8 mouse cellular contexts compared by ENCODE assay signal in the genomic region with DNA sequence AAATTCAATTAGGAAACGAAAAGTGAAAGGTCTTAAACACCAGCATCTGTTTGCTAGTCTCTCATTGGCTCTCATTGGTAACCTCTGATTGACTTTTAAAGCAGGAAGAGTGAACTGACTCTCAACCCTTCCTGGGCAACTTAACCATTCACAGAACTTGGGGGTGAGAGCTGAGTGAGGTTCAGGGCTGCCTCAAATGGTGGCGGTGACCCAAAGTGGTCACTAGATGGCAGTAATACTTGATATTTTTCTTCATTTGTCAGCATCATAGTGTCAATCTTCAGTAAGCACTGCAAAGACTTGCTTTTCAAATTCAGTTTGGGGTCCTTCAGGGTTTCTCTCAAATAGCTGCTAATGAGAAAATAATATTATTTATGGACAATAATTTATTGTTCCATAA.
DNase-seq lines count a peak whose midpoint lies in the region; ATAC-seq and TF ChIP-seq lines count a peak whose summit lies in the region.
"Not testable (repeated sequence)": the region's sequence is repeated elsewhere in the genome, so short reads cannot be mapped to it uniquely, and the experiment has no call there.

No protein-coding gene starts in this region.

- TF ChIP-seq CTCF in cerebellum, adult 2 months (IDR thresholded peaks at IDR 0.05; ENCODE audit: borderline replicate concordance, insufficient read depth, low read depth, low read length) = peak; percentile 30; the same call in 1 of the 2 replicates
- TF ChIP-seq CTCF in layer of hippocampus, adult 2 months (conservative IDR thresholded peaks at IDR 0.05) = peak; percentile 74
- TF ChIP-seq CTCF in lung, postnatal 0 days (IDR thresholded peaks at IDR 0.05) = peak; percentile 42

- ATAC-seq in frontal cortex, adult (ENCODE audit: low TSS enrichment) = peak; percentile 57; the same call in 1 of the 2 replicates
- ATAC-seq in lung, postnatal 0 days = not testable (repeated sequence)

- not testable (repeated sequence) for H3K4me3 ChIP-seq in cerebellum, adult 2 months (replicated peaks; ENCODE audit: insufficient read depth, low read depth, low read length); layer of hippocampus, adult 2 months; lung, postnatal 0 days (ENCODE audit: low read depth, low read length)

- 23% methylated on average over 2 of the region's 2 CpGs for WGBS in cerebellum, adult 2 months
- WGBS in lung, postnatal 0 days = 19% methylated on average over 2 of the region's 2 CpGs

- not testable (repeated sequence) for H3K27me3 ChIP-seq in cerebellum, adult 2 months (ENCODE audit: control insufficient read depth, insufficient read depth, low read length); lung, postnatal 0 days (replicated peaks; ENCODE audit: insufficient read depth, low read length)

- not testable (repeated sequence) for H3K9me3 ChIP-seq in lung, postnatal 0 days (ENCODE audit: low read length)

- not testable (repeated sequence) for TF ChIP-seq EP300 in lung, postnatal 0 days (IDR thresholded peaks at IDR 0.05)

- H3K4me2 ChIP-seq in lung, postnatal 0 days (replicated peaks; ENCODE audit: low read depth, low read length) = not testable (repeated sequence)

- not testable (repeated sequence) for TF ChIP-seq POLR2A in cerebellum, adult 2 months (IDR thresholded peaks at IDR 0.05; ENCODE audit: borderline replicate concordance, insufficient read depth, low read length)

- not testable (repeated sequence) for H3K4me1 ChIP-seq in cerebellum, adult 2 months (ENCODE audit: control insufficient read depth, insufficient read depth, low read length); lung, postnatal 0 days (ENCODE audit: insufficient read depth, low read depth, low read length)

- not testable (repeated sequence) for H3K27ac ChIP-seq in cerebellum, adult 2 months (ENCODE audit: insufficient read depth, low read length); layer of hippocampus, adult 2 months; lung, postnatal 0 days (ENCODE audit: low read length)

- peak; percentile 8 for DNase-seq in Muller cell, postnatal 12 days (ENCODE audit: inconsistent ontology term)
- DNase-seq in cerebellum, adult 2 months = peak; percentile 15 to 35
- peak; percentile 66 for DNase-seq in heart, postnatal 4 days
- DNase-seq in layer of hippocampus, adult 2 months (ENCODE audit: low spot score in 2 of 2) = peak; percentile 55 to 63
- DNase-seq in lung, postnatal 0 days (ENCODE audit: low spot score) = peak; percentile 4
- peak; percentile 53 for DNase-seq in right cerebral cortex, adult 18-20 months
- DNase-seq in thymus, postnatal 4 days = peak; percentile 57

- not testable (repeated sequence) for H3K36me3 ChIP-seq in lung, postnatal 0 days (ENCODE audit: insufficient read depth, low read length)

- H3K9ac ChIP-seq in lung, postnatal 0 days (replicated peaks; ENCODE audit: low read depth) = not testable (repeated sequence)

Comparison
In these comparisons a context has a peak if more than half of its experiments do, and no peak if none do; other contexts are left out.
1. DNase-seq: peak in every context shown above with its lines; median percentile 66 in heart, postnatal 4 days; 59 in layer of hippocampus, adult 2 months; 57 in thymus, postnatal 4 days; 53 in right cerebral cortex, adult 18-20 months; 25 in cerebellum, adult 2 months; 8 in Muller cell, postnatal 12 days; 4 in lung, postnatal 0 days.